Mouse (Mus musculus) embryonic facial prominence, embryonic 14.5 days (tissue): ENCODE results near the gene Ppp2r3c. TPM values are rescaled to one million over a fixed set of nuclear protein-coding genes. Genes with fewer than 3 reads are reported as not detected.
"Not testable (repeated sequence)": the region's sequence is repeated elsewhere in the genome, so short reads cannot be mapped to it uniquely, and the experiment has no call there.

Experiments
- ATAC-seq: fragments of 200-750 bp; cut with Nextera tagmentation; 2 replicates; pipeline ENCODE4 v1.8.0; 2017; ENCODE audit warnings: low read depth, moderate number of reproducible peaks, moderate TSS enrichment
- DNase-seq: peaks from one replicate; pipeline ENCODE4 v3.0.0-alpha.2; 2015; ENCODE audit warnings: low spot score
- H3K27ac ChIP-seq: fragments of 300-500 bp; sonication (generic); replicated peaks from 2 replicates; pipeline ENCODE4 v1.5.1; 2014; ENCODE audit warnings: low read depth, mild to moderate bottlenecking, low read length, moderate library complexity
- H3K27me3 ChIP-seq: fragments of 300-500 bp; sonication (generic); replicated peaks from 2 replicates; pipeline ENCODE4 v1.6.1; 2014; ENCODE audit warnings: low read length; ENCODE audit not compliant: control insufficient read depth, insufficient read depth
- H3K36me3 ChIP-seq: fragments of 300-500 bp; sonication (generic); 2 replicates; pipeline ENCODE4 v1.6.1; 2014; ENCODE audit warnings: low read length, mixed read lengths; ENCODE audit not compliant: control insufficient read depth, insufficient read depth
- H3K4me1 ChIP-seq: fragments of 300-500 bp; sonication (generic); 2 replicates; pipeline ENCODE4 v1.6.1; 2014; ENCODE audit warnings: antibody characterized with exemption, low read length; ENCODE audit not compliant: control insufficient read depth, insufficient read depth
- H3K4me2 ChIP-seq: fragments of 300-500 bp; sonication (generic); 2 replicates; pipeline ENCODE4 v1.6.1; 2014; ENCODE audit warnings: low read depth, mild to moderate bottlenecking, low read length, moderate library complexity, mixed read lengths
- H3K4me3 ChIP-seq: fragments of 300-500 bp; sonication (generic); 2 replicates; pipeline ENCODE4 v1.5.1; 2014; ENCODE audit warnings: low read depth, mild to moderate bottlenecking, low read length
- H3K9ac ChIP-seq: fragments of 300-500 bp; sonication (generic); 2 replicates; pipeline ENCODE4 v1.6.1; 2014; ENCODE audit warnings: low read depth, mild to moderate bottlenecking, low read length, moderate library complexity, mixed read lengths
- H3K9me3 ChIP-seq: fragments of 300-500 bp; sonication (generic); 2 replicates; pipeline ENCODE4 v1.6.1; 2016; ENCODE audit warnings: low read length; ENCODE audit not compliant: control insufficient read depth
- WGBS: fragments of 180-500 bp; shearing (Covaris S2); extraction: QIAGEN DNeasy Blood & Tissue Kit; methylation state at CpG from one replicate; pipeline ENCODE4 v1.1.7; 2014; 5-methylcytosine and 5-hydroxymethylcytosine counted together
- polyA plus RNA-seq: library from polyadenylated mRNA; unstranded; fragments of >200 nt; fragmentation: Nextera tagmentation; extraction: Ambion mirVana; gene quantifications from 2 replicates; pipeline ENCODE4 v1.2.1, GENCODE M21; 2014

The Ppp2r3c gene
- polyA plus RNA-seq, 1 experiment from 2014 or later = 12.4 TPM

DNA sequence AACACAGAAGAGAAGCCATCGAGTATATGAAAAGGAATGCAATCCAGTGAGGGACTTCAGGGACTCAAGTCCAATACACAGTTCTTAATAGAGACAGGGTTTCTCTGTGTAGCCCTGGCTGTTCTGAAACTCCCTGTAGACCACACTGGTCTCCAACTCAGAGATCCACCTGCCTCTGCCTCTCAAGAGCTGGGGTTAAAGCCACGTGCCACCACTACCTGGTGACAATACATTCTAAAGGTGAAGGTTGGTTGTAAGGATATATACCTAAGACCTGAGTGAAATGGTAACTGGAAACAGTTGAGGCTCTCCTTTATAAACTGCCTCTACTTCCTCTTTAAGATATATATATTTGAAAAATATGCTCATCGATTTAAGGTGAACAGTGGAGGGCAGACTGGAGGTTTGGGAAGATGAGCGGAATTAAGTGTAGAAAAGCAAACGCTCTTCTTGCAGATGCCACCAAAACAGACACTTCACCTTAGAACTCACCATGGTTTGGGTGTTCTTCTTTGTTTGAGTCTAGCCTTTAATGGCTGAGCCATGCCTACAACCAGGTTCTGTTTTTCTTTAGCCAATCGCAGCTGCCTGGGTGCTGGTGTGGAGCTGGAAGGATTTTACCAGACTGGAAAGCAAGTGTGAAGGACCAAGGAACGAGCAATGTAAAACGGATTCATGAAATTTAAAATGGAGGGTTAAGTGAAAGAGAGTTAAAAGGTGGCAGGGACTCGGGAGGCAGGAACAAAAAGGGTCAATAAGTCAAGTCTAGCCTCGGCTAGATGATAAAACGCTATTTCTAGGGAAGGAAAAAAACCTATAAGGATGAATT lies 1.1 kb downstream of the Ppp2r3c start:
- DNase-seq (no peak), ATAC-seq (no peak)
- Histone ChIP-seq H3K4me1 (peaks cover 19% of the 10 kb centered on the region), H3K36me3 (peaks cover 27% of the 10 kb centered on the region), H3K27ac (peak overlapping the region; percentile 92), H3K9ac (peak overlapping the region; percentile 78), H3K4me3 (peak overlapping the region; percentile 49), H3K4me2 (peak overlapping the region; percentile 68), H3K27me3 (no peaks in the 10 kb centered on the region), H3K9me3 (no peaks in the 10 kb centered on the region)
- 46% methylated on average over 11 of the region's 11 CpGs for WGBS

GRCm38 (mm10) chr12:55300820-55301351 lies 1.9 kb downstream of the Ppp2r3c start:
- 86% methylated on average over 3 of the region's 3 CpGs for WGBS
- no peaks in the 10 kb centered on the region for H3K27me3 ChIP-seq
- H3K4me3 ChIP-seq = peak overlapping the region; percentile 49; the same call in 1 of the 2 replicates
- H3K9ac ChIP-seq = no peak overlapping the region
- ATAC-seq (no peak), DNase-seq (no peak)
- peak overlapping the region; percentile 68 for H3K4me2 ChIP-seq
- peaks cover 19% of the 10 kb centered on the region for H3K4me1 ChIP-seq
- H3K36me3 ChIP-seq = peaks cover 26% of the 10 kb centered on the region
- H3K27ac ChIP-seq = no peak overlapping the region
- no peaks in the 10 kb centered on the region for H3K9me3 ChIP-seq

- Histone ChIP-seq H3K9ac (peak within 1 kb of the TSS; percentile 45; the same call in 1 of the 2 replicates), H3K4me3 (no peak within 1 kb of the TSS), H3K9me3 (no peaks in the 10 kb centered on the region), H3K36me3 (peaks cover 38% of the 10 kb centered on the region), H3K4me1 (peaks cover 19% of the 10 kb centered on the region), H3K4me2 (no peak within 1 kb of the TSS), H3K27ac (no peak within 1 kb of the TSS), H3K27me3 (no peaks in the 10 kb centered on the region)
- ATAC-seq = no peak
- WGBS = 74% methylated on average over 5 of the region's 5 CpGs
- no peak for DNase-seq
Measured at GRCm38 (mm10) chr12:55299336-55299735, 3.5 kb downstream of the Ppp2r3c start, which contains the start of gene 1110008L16Rik. 1110008L16Rik (plus strand) TSS chr12:55299577.

GRCm38 (mm10) chr12:55298112-55298511 lies 4.7 kb downstream of the Ppp2r3c start:
- no peak overlapping the region for H3K4me3 ChIP-seq
- H3K27me3 ChIP-seq = no peaks in the 10 kb centered on the region
- H3K4me1 ChIP-seq = peaks cover 13% of the 10 kb centered on the region
- H3K36me3 ChIP-seq = peaks cover 49% of the 10 kb centered on the region
- DNase-seq (no peak), ATAC-seq (no peak)
- no peak overlapping the region for H3K27ac ChIP-seq
- 94% methylated on average over 9 of the region's 9 CpGs for WGBS
- H3K9ac ChIP-seq = no peak overlapping the region
- H3K4me2 ChIP-seq = no peak overlapping the region
- H3K9me3 ChIP-seq = no peaks in the 10 kb centered on the region

GRCm38 (mm10) chr12:55277583-55277982 lies 25.2 kb downstream of the Ppp2r3c start:
- H3K27me3 ChIP-seq, H3K9me3 ChIP-seq, H3K4me1 ChIP-seq, H3K4me2 ChIP-seq, H3K9ac ChIP-seq, ATAC-seq, H3K27ac ChIP-seq, H3K4me3 ChIP-seq, H3K36me3 ChIP-seq, DNase-seq: not testable (repeated sequence)
- WGBS = 77% methylated on average over 2 of the region's 6 CpGs

DNA sequence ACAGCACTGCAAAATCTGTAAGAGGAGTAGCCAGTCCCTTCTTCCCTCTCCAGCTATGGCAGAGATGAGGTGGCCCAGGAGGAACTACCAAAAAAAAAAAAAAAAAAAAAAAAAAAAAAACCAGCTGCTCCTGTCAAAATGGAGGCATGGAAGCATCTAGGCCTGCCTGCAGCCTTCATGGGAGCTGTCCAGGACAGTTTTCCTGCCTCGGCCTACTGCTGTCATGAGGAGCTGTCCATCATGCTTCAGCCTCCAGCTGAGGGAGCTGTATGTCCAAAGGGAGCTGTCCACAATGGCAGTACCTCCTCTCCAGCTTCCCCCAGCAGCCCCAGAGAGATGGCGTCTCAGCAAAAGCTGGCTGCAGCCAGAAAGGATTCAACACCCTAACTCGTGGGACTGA lies 30.6 kb downstream of the Ppp2r3c start:
- DNase-seq (peak; percentile 34), ATAC-seq (no peak)
- Histone ChIP-seq H3K27me3 (no peaks in the 10 kb centered on the region), H3K4me3 (no peak overlapping the region), H3K9ac (no peak overlapping the region), H3K27ac (no peak overlapping the region), H3K9me3 (no peaks in the 10 kb centered on the region), H3K4me2 (no peak overlapping the region), H3K36me3 (no peaks in the 10 kb centered on the region), H3K4me1 (no peaks in the 10 kb centered on the region)
- WGBS = 87% methylated on average over 3 of the region's 3 CpGs

DNA sequence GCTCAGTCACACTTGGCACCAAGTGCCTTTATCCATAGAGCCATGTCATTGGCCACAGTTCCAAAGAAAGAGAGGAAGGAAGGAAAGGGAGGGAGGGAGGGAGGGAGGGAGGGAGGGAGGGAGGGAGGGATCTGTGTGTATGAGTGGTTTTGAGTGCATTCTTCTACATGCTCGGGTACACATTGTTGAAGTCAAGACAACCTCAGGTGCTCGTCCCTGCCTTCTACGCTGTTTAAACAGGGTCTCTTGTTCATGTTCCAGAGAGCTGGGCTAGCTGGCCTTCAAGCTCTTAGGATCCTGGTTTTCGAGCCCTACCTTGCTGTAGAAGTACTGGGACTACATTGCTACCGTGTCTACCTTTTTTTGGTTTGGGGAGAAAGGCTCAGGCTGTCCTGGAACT lies 39.4 kb downstream of the Ppp2r3c start:
- not testable (repeated sequence) for H3K4me1 ChIP-seq, H3K9ac ChIP-seq, H3K27me3 ChIP-seq, ATAC-seq, H3K36me3 ChIP-seq, H3K9me3 ChIP-seq, DNase-seq, H3K27ac ChIP-seq, H3K4me2 ChIP-seq, H3K4me3 ChIP-seq
- no CpG with 5 or more reads among the region's 5 CpGs for WGBS

DNA sequence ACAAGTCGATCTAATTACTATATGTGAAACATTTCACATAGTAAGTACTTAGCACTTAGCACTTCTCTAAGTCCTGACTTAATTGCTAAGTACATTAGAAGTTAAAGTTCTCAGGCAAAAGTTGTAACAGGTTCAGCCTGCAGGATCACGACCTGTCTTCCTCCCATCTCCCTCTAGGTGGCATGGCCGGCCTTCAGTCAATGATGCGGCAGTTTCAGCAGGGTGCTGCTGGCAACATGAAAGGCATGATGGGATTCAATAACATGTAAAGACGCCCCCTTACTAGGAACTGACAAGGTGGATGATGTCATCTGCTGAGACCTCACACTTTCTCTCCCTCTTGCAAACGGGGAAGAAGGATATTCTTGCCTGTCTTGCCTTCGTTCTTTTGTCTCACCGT lies 40.8 kb downstream of the Ppp2r3c start:
- DNase-seq, H3K4me3 ChIP-seq, H3K27me3 ChIP-seq, H3K27ac ChIP-seq, H3K4me1 ChIP-seq, H3K9me3 ChIP-seq, ATAC-seq, H3K9ac ChIP-seq, H3K4me2 ChIP-seq: not testable (repeated sequence)
- H3K36me3 ChIP-seq = peaks cover 19% of the 10 kb centered on the region
- no CpG with 5 or more reads among the region's 8 CpGs for WGBS
